Mouse (Mus musculus): ENCODE data around the gene Hist1h3c. TPM values are rescaled to one million over a fixed set of nuclear protein-coding genes. Genes with fewer than 3 reads are reported as not detected.
"Not testable (repeated sequence)": the region's sequence is repeated elsewhere in the genome, so short reads cannot be mapped to it uniquely, and the experiment has no call there.

Gene Hist1h3c
- 10 to 100 TPM; 86.2 to 86.5 TPM for total RNA-seq (2021)
- long read RNA-seq, experiment 1 = 0 reads
- long read RNA-seq, experiment 2 = 0 reads

DNA sequence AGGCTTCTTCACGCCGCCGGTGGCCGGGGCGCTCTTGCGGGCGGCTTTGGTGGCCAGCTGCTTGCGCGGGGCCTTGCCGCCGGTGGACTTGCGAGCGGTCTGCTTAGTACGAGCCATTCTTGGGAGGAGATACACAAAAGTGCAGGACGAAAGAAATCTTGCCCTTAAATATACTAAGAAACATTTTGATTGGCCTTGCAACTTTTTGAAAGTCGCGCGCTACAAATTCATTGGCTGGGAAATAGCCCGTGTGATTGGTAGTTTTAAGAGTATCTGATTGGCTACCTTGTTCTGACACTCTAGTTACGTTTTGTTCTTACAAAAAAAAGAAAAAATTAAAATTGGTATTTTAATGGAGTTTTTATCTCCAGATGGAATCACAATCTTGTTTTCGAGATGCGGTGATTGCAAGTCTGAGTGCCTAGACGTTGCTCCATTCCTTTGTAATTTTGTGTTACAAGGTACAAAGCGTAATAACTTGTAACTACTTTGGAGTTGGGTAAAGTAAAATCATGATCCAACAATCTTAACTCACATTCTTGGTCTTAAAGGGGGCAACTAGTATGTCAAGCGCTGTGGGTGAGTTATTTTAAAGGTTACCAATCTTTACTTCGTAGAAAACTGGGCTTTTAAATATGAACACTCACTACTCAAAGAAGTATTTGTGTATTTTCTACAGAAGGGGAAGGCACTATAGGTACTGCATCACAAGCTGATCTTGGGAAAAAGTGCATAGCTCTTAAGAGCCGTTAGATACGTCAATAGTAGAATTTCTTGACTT is at the start of gene Hist1h3c:
Gene Hist1h3c (minus strand): TSS at position 222 of the 781 bp plus-strand sequence.
- peak; percentile 82 for DNase-seq

DNA sequence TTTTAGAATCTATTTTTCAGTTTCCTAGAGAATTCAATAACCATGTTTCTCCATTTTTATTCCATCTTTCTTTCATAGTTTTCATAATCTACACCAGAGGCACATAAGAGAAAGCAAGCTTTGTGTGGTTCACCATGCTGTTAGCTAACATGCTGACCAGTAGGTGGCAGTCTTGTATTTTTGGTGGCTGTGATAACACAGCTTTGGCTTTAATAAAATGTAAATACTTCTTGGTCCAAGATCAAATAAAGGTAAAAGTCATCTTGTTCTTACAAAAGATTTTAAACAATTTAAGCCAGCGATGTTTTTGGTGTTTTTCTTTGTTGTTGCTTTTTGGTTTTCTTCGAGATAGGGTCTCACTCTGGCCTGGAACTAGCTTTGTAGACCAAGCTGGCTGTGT is 47.1 kb upstream of the Hist1h3c start:
- DNase-seq = peak; percentile 18

DNA sequence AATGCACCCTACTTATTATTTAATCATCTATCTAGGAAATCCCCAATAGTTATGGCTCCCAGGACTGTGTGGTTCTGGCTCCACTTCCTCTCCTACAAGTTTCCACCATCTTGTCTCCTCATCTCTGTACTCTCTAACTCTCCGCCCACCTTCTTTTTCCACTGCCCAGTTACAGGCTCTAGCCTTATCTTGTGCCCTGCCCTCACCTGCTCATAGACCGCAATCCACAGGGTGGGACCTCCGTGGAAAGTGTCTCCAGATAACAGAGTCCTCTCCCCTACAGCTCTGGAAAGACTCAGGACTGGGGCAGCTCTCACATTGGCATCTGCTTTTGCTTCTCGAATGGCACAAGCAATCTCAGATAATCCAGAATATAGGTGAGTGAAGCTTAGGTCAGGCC is 33.6 kb upstream of the Hist1h3c start:
- DNase-seq = no peak

DNA sequence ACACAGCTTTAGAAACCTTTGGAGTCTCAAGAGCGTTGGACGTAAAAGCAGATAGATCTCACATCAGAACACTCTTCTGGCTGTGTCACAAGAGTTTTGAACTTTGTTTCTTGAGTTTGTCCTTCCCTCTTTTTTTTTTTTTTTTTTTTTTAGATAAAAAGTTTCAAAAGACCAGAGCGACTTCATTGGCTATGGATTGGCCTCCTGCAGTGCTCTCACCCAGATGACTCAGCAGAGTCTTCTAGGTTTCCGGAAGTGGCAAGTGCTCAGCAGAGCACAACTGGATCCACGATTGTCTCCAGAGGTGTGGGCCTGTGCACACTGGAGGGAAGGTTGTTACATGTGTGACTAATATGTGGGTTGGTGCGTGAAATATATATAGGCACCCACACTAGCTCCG is 32.9 kb upstream of the Hist1h3c start:
- DNase-seq = no peak

DNA sequence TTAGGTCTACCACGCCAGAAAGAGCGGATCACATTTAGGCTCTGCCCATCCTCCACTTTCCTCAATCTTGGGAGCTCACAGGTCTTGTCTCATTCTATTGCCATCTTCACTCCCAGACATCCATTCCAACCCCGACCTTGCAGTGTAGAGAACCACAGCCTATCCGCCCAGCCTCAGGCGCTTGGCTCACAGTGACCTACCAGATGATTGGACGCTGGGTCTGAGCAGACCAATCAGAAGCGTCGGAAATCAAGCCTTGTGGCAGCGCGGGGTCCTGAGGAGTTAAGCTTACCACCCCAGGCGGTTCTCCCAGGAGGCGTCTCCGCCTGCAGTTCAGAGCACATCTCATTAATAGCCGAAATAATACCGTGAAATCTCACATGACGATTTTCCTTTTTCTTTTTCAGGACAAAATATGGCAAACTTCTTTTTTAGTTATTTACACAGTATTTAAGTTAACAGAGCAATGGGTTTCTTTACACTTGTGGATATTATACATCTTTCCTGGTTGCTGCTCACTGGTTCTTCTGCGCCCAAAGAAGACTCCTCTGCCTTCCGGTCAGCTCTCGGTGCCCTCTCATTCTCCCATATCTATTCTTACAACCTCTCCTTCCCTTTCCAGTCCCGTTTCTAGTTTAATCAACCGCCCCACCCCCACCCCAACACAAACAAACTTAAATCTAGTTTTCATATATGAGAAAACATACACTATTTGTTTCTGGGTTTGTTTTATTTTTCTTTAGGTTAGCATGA is 27.3 kb upstream of the Hist1h3c start:
- peak; percentile 19 for DNase-seq

DNA sequence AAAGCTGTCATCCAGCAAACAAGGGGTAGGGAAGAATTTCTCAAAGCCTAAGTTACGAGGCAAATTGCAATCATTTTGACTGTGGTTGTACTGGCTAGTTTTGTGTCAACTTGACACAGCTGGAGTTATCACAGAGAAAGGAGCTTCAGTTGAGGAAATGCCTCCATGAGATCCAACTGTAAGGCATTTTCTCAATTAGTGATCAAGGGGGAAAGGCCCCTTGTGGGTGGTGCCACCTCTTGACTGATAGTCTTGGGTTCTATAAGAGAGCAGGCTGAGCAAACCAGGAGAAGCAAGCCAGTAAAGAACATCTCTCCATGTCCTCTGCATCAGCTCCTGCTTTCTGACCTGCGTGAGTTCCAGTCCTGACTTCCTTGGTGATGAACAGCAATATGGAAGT is 24.2 kb upstream of the Hist1h3c start, which contains the start of gene Trim38:
Gene Trim38 (plus strand): TSS at position 301 of the 400 bp plus-strand sequence.
- DNase-seq = not testable (repeated sequence)

DNA sequence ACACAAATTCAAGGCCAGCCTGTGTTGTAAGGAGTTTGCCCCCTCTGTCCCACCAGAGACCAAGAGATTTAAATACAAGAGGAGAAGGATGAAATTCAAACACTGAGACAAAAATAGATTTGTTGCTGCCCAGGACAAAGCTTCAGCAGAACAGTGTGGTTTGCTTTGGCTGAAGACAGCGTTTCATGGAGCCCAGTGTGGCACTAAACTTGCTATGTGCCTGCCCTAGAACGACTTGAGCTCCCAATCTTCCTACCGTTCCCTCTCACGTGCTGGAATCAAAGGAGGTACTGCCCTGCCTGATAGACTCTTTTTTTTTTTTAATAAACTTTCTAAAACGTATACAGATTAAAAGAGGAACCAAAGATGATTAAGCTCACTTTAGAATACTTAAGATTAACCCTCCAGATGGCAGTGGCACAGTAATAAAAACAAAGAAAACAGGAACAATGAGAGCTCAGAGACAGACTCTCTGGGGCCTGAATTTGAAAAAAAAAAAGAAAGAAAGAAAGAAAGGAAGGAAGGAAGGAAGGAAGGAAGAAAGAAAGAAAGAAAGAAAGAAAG is 23.5 kb upstream of the Hist1h3c start:
- DNase-seq = no peak

DNA sequence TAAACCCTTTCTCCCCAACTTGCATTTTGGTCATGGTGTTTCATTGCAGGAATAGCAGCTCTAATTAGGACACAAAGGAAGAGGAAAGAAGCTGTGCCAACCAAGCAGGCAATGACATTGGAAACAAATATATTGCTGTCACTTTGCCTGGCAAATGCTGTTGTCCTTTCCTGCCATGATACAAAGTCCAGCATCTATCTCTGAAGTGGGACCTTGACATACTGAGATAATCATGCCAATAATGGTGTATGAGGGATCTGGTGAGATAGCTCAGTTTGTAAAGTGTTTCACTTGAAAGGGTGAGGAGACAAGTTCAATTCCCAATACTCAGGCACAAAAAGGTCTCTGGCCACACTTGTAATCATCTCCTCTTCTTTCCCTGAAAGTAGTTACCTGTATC is 21.4 kb upstream of the Hist1h3c start:
- no peak for DNase-seq

DNA sequence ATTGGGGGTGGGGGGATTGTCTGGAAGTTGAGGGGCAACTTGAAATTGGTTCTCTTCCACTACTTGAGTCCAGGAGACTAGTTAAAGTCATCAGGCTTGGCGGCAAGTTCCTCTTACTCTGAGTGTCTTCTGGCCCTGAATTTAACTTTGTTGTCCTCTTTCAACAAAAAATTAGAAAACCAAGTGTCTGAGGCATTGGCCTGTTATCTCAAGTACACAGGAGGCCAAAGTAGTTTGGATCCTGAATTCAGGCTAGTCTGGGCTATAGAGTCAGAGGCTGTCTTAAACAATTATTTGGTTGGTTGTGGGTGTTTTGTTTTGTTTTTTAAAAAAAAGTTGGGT is 19.7 kb upstream of the Hist1h3c start:
- no peak for DNase-seq

DNA sequence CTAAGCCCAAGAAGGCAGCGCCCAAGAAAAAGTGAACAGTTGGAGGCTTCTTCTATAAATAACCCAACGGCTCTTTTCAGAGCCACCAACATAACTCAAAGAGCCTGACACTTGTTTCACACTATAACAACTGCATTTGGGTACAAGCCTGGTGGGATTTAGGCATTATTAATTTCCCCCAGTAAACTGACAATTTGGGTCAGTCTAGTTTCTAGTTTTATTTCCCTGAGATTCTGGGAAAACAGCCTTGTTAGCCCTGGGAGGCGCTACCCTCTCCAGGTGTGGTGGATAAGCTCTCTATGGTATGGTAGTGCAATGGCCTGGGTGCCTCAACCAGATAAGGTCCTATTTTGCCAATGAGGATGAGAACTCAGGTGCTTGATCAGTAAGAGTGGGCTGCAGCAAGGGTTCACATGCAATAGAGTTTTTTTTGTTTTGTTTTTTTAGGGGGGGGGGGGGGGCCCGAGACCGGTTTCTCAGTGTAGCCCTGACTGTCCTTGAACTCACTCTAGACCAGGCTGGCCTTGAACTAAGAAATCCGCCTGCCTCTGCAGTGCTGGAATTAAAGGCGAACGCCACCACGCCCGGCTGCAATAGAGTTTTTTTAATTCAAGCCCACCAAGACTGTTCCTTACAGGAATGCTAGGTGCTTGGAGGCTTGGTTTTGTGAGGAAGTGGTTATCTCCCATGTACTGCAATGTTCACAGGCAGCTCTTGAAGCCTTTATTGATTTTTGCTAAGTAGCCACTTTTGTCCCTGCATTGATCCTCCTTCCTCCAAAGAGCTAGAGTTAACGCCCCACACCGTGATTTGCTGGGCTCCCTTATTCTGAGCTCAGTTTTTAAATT is 19.1 kb upstream of the Hist1h3c start:
- no peak for DNase-seq

DNA sequence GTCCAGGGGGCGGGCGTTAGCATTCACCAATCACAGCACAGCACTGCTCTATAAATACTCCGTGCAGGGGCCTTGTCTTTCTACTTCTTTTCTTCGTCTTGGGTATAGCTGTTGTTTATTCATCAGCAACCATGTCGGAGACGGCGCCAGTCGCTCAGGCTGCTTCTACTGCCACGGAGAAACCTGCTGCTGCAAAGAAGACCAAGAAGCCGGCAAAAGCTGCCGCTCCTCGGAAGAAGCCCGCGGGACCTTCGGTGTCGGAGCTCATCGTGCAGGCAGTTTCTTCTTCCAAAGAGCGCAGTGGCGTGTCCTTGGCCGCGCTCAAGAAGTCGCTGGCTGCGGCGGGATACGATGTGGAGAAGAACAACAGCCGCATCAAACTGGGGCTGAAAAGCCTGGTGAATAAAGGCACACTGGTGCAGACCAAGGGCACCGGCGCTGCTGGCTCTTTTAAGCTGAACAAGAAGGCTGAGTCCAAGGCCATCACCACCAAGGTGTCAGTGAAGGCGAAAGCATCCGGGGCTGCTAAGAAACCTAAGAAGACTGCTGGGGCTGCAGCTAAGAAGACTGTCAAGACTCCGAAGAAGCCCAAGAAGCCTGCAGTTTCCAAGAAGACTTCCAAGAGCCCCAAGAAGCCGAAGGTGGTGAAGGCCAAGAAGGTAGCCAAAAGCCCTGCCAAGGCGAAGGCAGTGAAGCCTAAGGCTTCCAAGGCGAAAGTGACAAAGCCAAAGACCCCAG is 18.4 kb upstream of the Hist1h3c start, which contains the start of gene Hist1h1a:
Gene Hist1h1a (plus strand): TSS at position 81 of the 738 bp plus-strand sequence.
- DNase-seq = peak; percentile 72

DNA sequence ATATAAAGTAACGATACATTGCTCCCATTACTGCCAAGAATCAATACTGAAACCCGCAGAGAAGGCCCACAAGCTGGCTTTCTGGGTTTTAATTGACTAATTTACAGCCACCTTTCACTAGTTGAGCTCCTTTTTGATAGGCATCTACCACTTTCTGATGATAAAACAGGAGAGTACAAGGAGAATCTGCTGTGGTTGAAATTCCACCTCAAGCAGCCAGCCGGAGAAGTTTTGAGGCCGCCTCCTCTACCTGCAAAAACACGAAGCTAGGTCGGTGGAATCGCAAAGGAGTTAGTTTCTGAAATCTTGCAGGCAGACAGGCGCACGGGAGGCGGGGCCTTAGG is 17.8 kb upstream of the Hist1h3c start:
- DNase-seq = no peak

DNA sequence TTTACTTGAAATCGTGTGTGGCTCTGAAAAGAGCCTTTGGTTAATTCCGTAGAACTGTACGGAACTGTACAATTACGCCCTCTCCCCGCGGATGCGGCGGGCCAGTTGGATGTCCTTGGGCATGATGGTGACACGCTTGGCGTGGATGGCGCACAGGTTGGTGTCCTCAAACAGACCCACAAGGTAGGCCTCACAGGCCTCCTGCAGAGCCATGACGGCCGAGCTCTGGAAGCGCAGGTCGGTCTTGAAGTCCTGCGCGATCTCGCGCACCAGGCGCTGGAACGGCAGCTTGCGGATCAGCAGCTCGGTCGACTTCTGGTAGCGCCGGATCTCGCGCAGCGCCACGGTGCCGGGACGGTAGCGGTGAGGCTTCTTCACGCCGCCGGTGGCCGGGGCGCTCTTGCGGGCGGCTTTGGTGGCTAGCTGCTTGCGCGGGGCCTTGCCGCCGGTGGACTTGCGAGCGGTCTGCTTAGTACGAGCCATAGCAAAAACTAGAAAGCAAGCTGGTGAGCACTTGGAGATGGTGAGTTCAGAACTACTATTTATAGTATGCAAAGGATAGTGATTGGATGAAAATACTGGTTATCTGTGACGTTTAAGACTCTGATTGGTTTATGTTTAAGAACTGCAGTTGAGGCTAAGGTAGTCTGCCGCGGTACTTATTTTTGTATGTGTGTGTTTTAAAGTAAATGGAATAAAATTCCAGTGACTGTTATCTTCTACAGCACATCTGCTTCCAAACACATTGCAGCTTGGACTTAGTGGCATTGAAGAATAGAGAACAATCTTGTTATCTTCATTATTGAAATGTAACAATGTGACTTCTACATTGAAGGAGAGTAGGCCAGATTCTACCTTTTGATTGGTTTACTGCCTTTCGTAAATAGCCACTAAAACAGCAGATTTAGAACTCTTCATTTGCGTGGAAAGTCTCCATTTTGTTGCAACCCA is 16.7 kb upstream of the Hist1h3c start, which contains the start of gene Hist1h3a:
Gene Hist1h3a (minus strand): TSS at position 516 of the 951 bp plus-strand sequence.
- peak; percentile 30 for DNase-seq

DNA sequence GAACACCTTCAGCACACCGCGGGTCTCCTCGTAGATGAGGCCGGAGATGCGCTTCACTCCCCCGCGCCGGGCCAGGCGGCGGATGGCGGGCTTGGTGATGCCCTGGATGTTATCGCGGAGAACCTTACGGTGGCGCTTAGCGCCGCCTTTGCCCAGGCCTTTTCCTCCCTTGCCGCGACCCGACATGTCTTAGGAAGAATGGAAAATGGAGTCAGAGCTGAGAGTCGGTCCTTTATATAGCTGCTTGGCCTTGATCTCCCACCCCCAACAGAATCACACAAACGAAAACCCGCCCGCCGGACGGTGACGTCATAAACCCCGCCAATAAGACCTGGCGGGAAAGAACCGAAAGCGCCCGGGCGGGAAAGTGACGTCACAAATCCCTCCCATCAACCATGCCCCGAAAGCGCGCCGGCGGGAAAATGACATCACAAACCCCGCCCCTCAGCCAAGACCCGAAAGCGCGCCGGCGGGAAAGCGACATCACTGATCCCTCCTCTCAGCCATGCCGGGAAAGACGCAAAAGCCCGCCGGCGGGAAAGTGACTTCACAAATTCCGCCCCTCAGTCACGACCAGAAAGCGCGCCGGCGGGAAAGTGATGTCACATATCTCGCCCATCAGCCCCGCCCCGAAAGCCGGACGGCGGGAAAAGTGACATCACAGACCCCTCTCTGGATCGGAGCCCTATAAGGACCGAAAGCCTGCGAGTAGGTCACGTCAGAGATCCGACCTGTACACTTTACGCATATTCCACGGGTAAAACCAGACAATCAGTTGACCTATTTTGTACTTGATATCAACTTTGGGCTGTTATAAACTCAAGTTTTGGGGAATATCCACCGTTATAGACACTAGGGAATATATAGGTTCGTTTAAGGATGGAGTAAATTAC is 15.8 kb upstream of the Hist1h3c start, which contains the start of gene Hist1h4a:
Gene Hist1h4a (minus strand): TSS at position 259 of the 893 bp plus-strand sequence.
- peak; percentile 93 for DNase-seq

DNA sequence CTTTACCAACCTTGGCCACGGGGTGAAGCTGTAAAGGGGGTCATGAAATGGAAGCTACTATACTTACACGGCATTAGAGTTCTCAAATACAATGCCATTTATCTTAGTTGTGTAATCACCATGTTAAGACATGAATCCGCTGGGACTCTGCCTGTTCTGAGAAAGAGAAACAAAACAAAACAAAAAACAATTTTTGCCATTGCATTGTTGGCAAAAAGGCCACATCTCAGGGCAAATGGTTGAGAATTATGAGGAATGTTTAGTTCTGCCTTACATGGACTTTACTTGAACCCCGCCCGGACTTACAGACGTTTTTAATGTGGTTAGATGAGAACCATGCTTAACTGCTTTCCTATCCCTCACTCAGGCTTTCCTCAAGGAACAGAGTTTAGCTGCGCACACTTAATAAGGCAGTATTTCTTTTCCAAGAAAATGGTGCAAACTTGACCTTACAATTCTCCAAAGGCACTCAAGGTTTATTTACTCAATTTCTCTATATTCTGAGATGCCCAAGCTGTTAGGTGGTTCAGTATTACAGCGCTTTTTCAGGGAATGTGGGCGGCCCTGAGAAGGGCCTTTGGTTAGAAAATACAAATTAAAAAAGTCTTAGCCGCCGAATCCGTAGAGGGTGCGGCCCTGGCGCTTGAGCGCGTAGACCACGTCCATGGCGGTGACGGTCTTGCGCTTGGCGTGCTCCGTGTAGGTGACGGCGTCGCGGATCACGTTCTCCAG is 15.0 kb upstream of the Hist1h3c start:
- DNase-seq = no peak

DNA sequence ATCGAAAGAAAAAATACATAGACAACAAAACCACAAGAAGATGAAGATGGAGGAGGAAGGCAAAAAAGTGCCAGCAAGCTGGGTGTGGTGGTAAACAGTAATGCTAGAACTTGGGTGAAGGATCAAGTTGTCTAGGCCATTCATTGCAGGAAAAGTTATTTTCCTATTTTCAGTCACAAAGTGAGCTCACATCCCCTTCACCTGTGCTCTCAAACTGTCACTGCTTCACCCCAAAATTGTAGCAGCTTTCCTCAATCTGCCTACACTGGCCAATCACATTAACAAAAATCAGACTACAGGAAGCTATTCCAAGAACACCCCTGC is 14.5 kb upstream of the Hist1h3c start:
- DNase-seq = no peak

DNA sequence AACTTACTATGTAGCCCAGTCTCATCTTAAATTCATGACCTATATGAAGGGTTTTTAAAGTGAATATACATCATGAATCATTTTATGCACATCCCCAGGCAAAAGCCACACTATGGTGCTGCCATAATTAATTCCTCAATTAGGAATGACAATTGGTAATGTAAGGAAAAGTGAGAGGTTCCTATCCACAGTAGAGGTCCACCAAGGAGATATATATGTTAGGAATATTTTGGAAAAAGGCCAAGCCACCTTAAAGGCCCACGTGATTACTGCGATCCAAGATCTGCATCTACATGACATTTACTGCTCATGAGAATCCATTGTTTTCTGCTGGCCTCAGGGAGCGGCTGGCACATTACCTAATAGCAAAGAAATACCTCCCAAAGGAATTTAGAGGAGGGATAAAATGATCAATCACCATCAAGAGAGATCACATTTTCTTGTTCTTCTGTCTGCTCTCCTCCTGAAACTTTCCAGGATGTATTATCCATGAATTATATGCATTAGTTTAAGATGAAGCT is 13.9 kb upstream of the Hist1h3c start:
- no peak for DNase-seq

DNA sequence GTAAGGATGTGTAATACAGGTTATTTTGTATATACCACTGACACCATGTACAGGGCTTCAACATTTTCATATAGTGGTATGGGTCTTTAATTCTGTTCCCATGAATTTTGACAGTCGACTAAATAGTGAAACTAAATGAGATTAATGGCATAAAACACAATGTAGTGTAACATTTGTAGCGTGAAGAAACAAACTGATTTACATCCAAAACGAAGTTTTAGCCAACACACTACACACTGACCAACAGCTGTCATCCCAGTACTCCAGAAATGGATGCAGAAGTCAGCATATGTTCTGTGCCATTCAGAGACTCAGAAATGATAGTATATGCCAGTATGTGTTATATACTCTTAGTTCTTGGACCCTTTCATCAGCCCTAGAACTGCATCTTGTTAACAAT is 12.5 kb upstream of the Hist1h3c start:
- no peak for DNase-seq

Data from gastrocnemius, postnatal 10 days (tissue).